Mouse (Mus musculus): Measurements from ENCODE around the gene Lrrfip1. TPM values are rescaled to one million over a fixed set of nuclear protein-coding genes. Genes with fewer than 3 reads are reported as not detected.

Gene Lrrfip1
- polyA plus RNA-seq, 1 experiment from 2014 or later, result 38.0 TPM

- Histone ChIP-seq H3K36me3 (replicated peaks) (no peaks in the 10 kb centered on the region), H3K27ac (no peak overlapping the region), H3K4me2 (no peak overlapping the region), H3K9me3 (no peaks in the 10 kb centered on the region), H3K27me3 (replicated peaks) (no peaks in the 10 kb centered on the region), H3K9ac (no peak overlapping the region), H3K4me3 (no peak overlapping the region), H3K4me1 (peaks cover 21% of the 10 kb centered on the region; the same call in 1 of the 2 replicates)
- 87% methylated on average over 3 of the region's 3 CpGs for WGBS
- no peak for ATAC-seq (replicated peaks)
Measured at GRCm38 (mm10) chr1:91001101-91001500, 2.6 kb downstream of the Lrrfip1 start.

- H3K27me3 ChIP-seq (replicated peaks), result no peaks in the 10 kb centered on the region
- H3K9ac ChIP-seq, result no peak overlapping the region
- no peak for ATAC-seq (replicated peaks)
- no peak overlapping the region for H3K4me3 ChIP-seq
- peaks cover 21% of the 10 kb centered on the region; the same call in 1 of the 2 replicates for H3K4me1 ChIP-seq
- H3K4me2 ChIP-seq, result no peak overlapping the region
- no peaks in the 10 kb centered on the region for H3K9me3 ChIP-seq
- WGBS, result 90% methylated on average over 3 of the region's 3 CpGs
- H3K27ac ChIP-seq, result no peak overlapping the region
- no peaks in the 10 kb centered on the region for H3K36me3 ChIP-seq (replicated peaks)
Measured at GRCm38 (mm10) chr1:91001871-91002539, 3.5 kb downstream of the Lrrfip1 start.

- H3K9ac ChIP-seq, result no peak overlapping the region
- no peaks in the 10 kb centered on the region for H3K27me3 ChIP-seq (replicated peaks)
Measured at GRCm38 (mm10) chr1:91002641-91003040, 4.1 kb downstream of the Lrrfip1 start.

GRCm38 (mm10) chr1:91003522-91004253 is 5.2 kb downstream of the Lrrfip1 start:
- WGBS, result 90% methylated on average over 8 of the region's 8 CpGs
- Histone ChIP-seq H3K4me3 (no peak overlapping the region), H3K27ac (no peak overlapping the region), H3K9ac (no peak overlapping the region), H3K36me3 (replicated peaks) (no peaks in the 10 kb centered on the region), H3K27me3 (replicated peaks) (no peaks in the 10 kb centered on the region), H3K4me1 (peaks cover 14% of the 10 kb centered on the region; the same call in 1 of the 2 replicates), H3K9me3 (no peaks in the 10 kb centered on the region), H3K4me2 (no peak overlapping the region)
- ATAC-seq (replicated peaks), result no peak

More at GRCm38 (mm10) chr1:91002641-91003040, 4.1 kb downstream of the Lrrfip1 start:
- ATAC-seq (replicated peaks), result no peak
- Histone ChIP-seq H3K4me2 (no peak overlapping the region), H3K4me1 (peaks cover 21% of the 10 kb centered on the region; the same call in 1 of the 2 replicates), H3K9me3 (no peaks in the 10 kb centered on the region), H3K36me3 (replicated peaks) (no peaks in the 10 kb centered on the region), H3K27ac (no peak overlapping the region), H3K4me3 (no peak overlapping the region)
- 80% methylated on average over 3 of the region's 3 CpGs for WGBS

GRCm38 (mm10) chr1:91006037-91006436 is 7.5 kb downstream of the Lrrfip1 start:
- no peak overlapping the region for H3K9ac ChIP-seq
- no peaks in the 10 kb centered on the region for H3K36me3 ChIP-seq (replicated peaks)
- no peaks in the 10 kb centered on the region for H3K4me1 ChIP-seq
- H3K4me2 ChIP-seq, result no peak overlapping the region
- no peaks in the 10 kb centered on the region for H3K27me3 ChIP-seq (replicated peaks)
- no peak overlapping the region for H3K4me3 ChIP-seq
- no peak overlapping the region for H3K27ac ChIP-seq
- ATAC-seq (replicated peaks), result no peak
- no peaks in the 10 kb centered on the region for H3K9me3 ChIP-seq
- WGBS, result 79% methylated on average over 5 of the region's 5 CpGs

- Histone ChIP-seq H3K27me3 (replicated peaks) (no peaks in the 10 kb centered on the region), H3K9me3 (no peaks in the 10 kb centered on the region), H3K27ac (no peak overlapping the region), H3K36me3 (replicated peaks) (no peaks in the 10 kb centered on the region), H3K4me2 (no peak overlapping the region), H3K4me3 (no peak overlapping the region), H3K4me1 (no peaks in the 10 kb centered on the region), H3K9ac (no peak overlapping the region)
- ATAC-seq (replicated peaks), result no peak
- 92% methylated on average over 9 of the region's 9 CpGs for WGBS
Measured at GRCm38 (mm10) chr1:91006708-91007107, 8.2 kb downstream of the Lrrfip1 start.

GRCm38 (mm10) chr1:91008147-91008682 is 9.7 kb downstream of the Lrrfip1 start:
- no peaks in the 10 kb centered on the region for H3K36me3 ChIP-seq (replicated peaks)
- ATAC-seq (replicated peaks), result no peak
- H3K9ac ChIP-seq, result no peak overlapping the region
- no peaks in the 10 kb centered on the region for H3K9me3 ChIP-seq
- 93% methylated on average over 14 of the region's 14 CpGs for WGBS
- H3K27me3 ChIP-seq (replicated peaks), result no peaks in the 10 kb centered on the region
- no peaks in the 10 kb centered on the region for H3K4me1 ChIP-seq
- H3K4me2 ChIP-seq, result no peak overlapping the region
- H3K27ac ChIP-seq, result no peak overlapping the region
- no peak overlapping the region for H3K4me3 ChIP-seq

GRCm38 (mm10) chr1:91008746-91009145 is 10.2 kb downstream of the Lrrfip1 start:
- Histone ChIP-seq H3K27ac (no peak overlapping the region), H3K4me3 (no peak overlapping the region), H3K9me3 (no peaks in the 10 kb centered on the region), H3K36me3 (replicated peaks) (no peaks in the 10 kb centered on the region), H3K4me1 (no peaks in the 10 kb centered on the region), H3K4me2 (no peak overlapping the region), H3K27me3 (replicated peaks) (no peaks in the 10 kb centered on the region), H3K9ac (no peak overlapping the region)
- ATAC-seq (replicated peaks), result no peak
- WGBS, result 93% methylated on average over 9 of the region's 9 CpGs

- Histone ChIP-seq H3K27me3 (replicated peaks) (no peaks in the 10 kb centered on the region), H3K4me1 (no peaks in the 10 kb centered on the region), H3K36me3 (replicated peaks) (no peaks in the 10 kb centered on the region), H3K27ac (no peak overlapping the region), H3K4me2 (no peak overlapping the region), H3K4me3 (no peak overlapping the region), H3K9me3 (no peaks in the 10 kb centered on the region), H3K9ac (no peak overlapping the region)
- no peak for ATAC-seq (replicated peaks)
- WGBS, result 93% methylated on average over 6 of the region's 6 CpGs
Measured at GRCm38 (mm10) chr1:91009266-91009665, 10.7 kb downstream of the Lrrfip1 start.

GRCm38 (mm10) chr1:91010216-91010615 is 11.7 kb downstream of the Lrrfip1 start:
- Histone ChIP-seq H3K27ac (no peak overlapping the region), H3K4me1 (no peaks in the 10 kb centered on the region), H3K36me3 (replicated peaks) (no peaks in the 10 kb centered on the region)

GRCm38 (mm10) chr1:91010716-91011115 is 12.2 kb downstream of the Lrrfip1 start:
- ATAC-seq (replicated peaks), result no peak
- H3K4me1 ChIP-seq, result no peaks in the 10 kb centered on the region
- H3K27me3 ChIP-seq (replicated peaks), result no peaks in the 10 kb centered on the region
- no peaks in the 10 kb centered on the region for H3K9me3 ChIP-seq
- no peak overlapping the region for H3K27ac ChIP-seq
- WGBS, result 93% methylated on average over 2 of the region's 2 CpGs
- no peak overlapping the region for H3K4me3 ChIP-seq
- no peak overlapping the region for H3K4me2 ChIP-seq
- H3K36me3 ChIP-seq (replicated peaks), result no peaks in the 10 kb centered on the region
- H3K9ac ChIP-seq, result no peak overlapping the region

More at GRCm38 (mm10) chr1:91010216-91010615, 11.7 kb downstream of the Lrrfip1 start:
- H3K9ac ChIP-seq, result no peak overlapping the region
- H3K4me3 ChIP-seq, result no peak overlapping the region
- no peaks in the 10 kb centered on the region for H3K9me3 ChIP-seq
- no peak overlapping the region for H3K4me2 ChIP-seq
- no peak for ATAC-seq (replicated peaks)
- H3K27me3 ChIP-seq (replicated peaks), result no peaks in the 10 kb centered on the region
- 96% methylated on average over 7 of the region's 7 CpGs for WGBS

- no peaks in the 10 kb centered on the region for H3K9me3 ChIP-seq
- H3K4me1 ChIP-seq, result no peaks in the 10 kb centered on the region
- no peak for ATAC-seq (replicated peaks)
- no peak overlapping the region for H3K4me3 ChIP-seq
- H3K27me3 ChIP-seq (replicated peaks), result no peaks in the 10 kb centered on the region
- 84% methylated on average over 3 of the region's 3 CpGs for WGBS
- no peak overlapping the region for H3K4me2 ChIP-seq
- H3K27ac ChIP-seq, result no peak overlapping the region
- H3K9ac ChIP-seq, result no peak overlapping the region
- H3K36me3 ChIP-seq (replicated peaks), result no peaks in the 10 kb centered on the region
Measured at GRCm38 (mm10) chr1:91011336-91011735, 12.8 kb downstream of the Lrrfip1 start.
